Mouse (Mus musculus): ENCODE measurements around the gene Osbpl9. TPM values are rescaled to one million over a fixed set of nuclear protein-coding genes. Genes with fewer than 3 reads are reported as not detected.

Gene Osbpl9
- total RNA-seq, 2 experiments from 2014 or later: 92.8 to 101 TPM

GRCm38 (mm10) chr4:109064941-109065340 lies 137.1 kb downstream of the Osbpl9 start:
- DNase-seq: no peak
- intact Hi-C loops (cut with DNase I): no loop called here

- intact Hi-C loops (cut with DNase I): no loop called here
These were observed 142.7 kb downstream of the Osbpl9 start for GRCm38 (mm10) chr4:109059255-109059821.

GRCm38 (mm10) chr4:109057640-109058039 lies 144.4 kb downstream of the Osbpl9 start:
- intact Hi-C loops (cut with DNase I): no loop called here
- no peak for DNase-seq

More at GRCm38 (mm10) chr4:109059255-109059821, 142.7 kb downstream of the Osbpl9 start:
- no peak for DNase-seq

GRCm38 (mm10) chr4:109056351-109056750 lies 145.7 kb downstream of the Osbpl9 start:
- intact Hi-C loops (cut with DNase I): no loop called here
- no peak for DNase-seq

GRCm38 (mm10) chr4:109054003-109054402 lies 148.1 kb downstream of the Osbpl9 start:
- no peak for DNase-seq
- intact Hi-C loops (cut with DNase I): no loop called here

GRCm38 (mm10) chr4:109052282-109052681 lies 149.8 kb downstream of the Osbpl9 start:
- DNase-seq: no peak
- intact Hi-C loops (cut with DNase I): no loop called here

GRCm38 (mm10) chr4:109048258-109048657 lies 153.8 kb downstream of the Osbpl9 start:
- DNase-seq: no peak
- intact Hi-C loops (cut with DNase I): no loop called here

GRCm38 (mm10) chr4:109043756-109044155 lies 158.3 kb downstream of the Osbpl9 start:
- DNase-seq: no peak
- intact Hi-C loops (cut with DNase I): no loop called here

GRCm38 (mm10) chr4:109043294-109043693 lies 158.8 kb downstream of the Osbpl9 start:
- no peak for DNase-seq
- intact Hi-C loops (cut with DNase I): no loop called here

GRCm38 (mm10) chr4:109042739-109043138 lies 159.3 kb downstream of the Osbpl9 start:
- intact Hi-C loops (cut with DNase I): no loop called here

GRCm38 (mm10) chr4:109036327-109036726 lies 165.7 kb downstream of the Osbpl9 start:
- DNase-seq: peak; percentile 53 to 71
- intact Hi-C loops (cut with DNase I): loop anchor here (5.0 kb wide), 2 partner anchors 126 to 164 kb away; no protein-coding TSS in a partner anchor

More at GRCm38 (mm10) chr4:109042739-109043138, 159.3 kb downstream of the Osbpl9 start:
- DNase-seq: no peak

- intact Hi-C loops (cut with DNase I): no loop called here
These were observed 171.8 kb downstream of the Osbpl9 start for GRCm38 (mm10) chr4:109030266-109030665.

GRCm38 (mm10) chr4:109029857-109030256 lies 172.2 kb downstream of the Osbpl9 start:
- no peak for DNase-seq
- intact Hi-C loops (cut with DNase I): no loop called here

More at GRCm38 (mm10) chr4:109030266-109030665, 171.8 kb downstream of the Osbpl9 start:
- DNase-seq: no peak

GRCm38 (mm10) chr4:109026543-109026942 lies 175.5 kb downstream of the Osbpl9 start:
- intact Hi-C loops (cut with DNase I): no loop called here
- no peak for DNase-seq

GRCm38 (mm10) chr4:109025061-109025460 lies 177.0 kb downstream of the Osbpl9 start:
- intact Hi-C loops (cut with DNase I): no loop called here

GRCm38 (mm10) chr4:109021976-109022375 lies 180.1 kb downstream of the Osbpl9 start:
- intact Hi-C loops (cut with DNase I): no loop called here
- DNase-seq: no peak

More at GRCm38 (mm10) chr4:109025061-109025460, 177.0 kb downstream of the Osbpl9 start:
- no peak for DNase-seq

- intact Hi-C loops (cut with DNase I): no loop called here
- DNase-seq: no peak
These were observed 182.8 kb downstream of the Osbpl9 start for GRCm38 (mm10) chr4:109019301-109019700.

GRCm38 (mm10) chr4:109017441-109017840 lies 184.6 kb downstream of the Osbpl9 start:
- intact Hi-C loops (cut with DNase I): no loop called here
- DNase-seq: no peak

GRCm38 (mm10) chr4:109014091-109014490 lies 188.0 kb downstream of the Osbpl9 start:
- intact Hi-C loops (cut with DNase I): no loop called here

More at GRCm38 (mm10) chr4:109014091-109014490, 188.0 kb downstream of the Osbpl9 start:
- DNase-seq: no peak
